Mouse (Mus musculus) midbrain, embryonic 12.5 days (tissue): ENCODE results near the gene Med13l. TPM values are rescaled to one million over a fixed set of nuclear protein-coding genes. Genes with fewer than 3 reads are reported as not detected.
"Not testable (repeated sequence)": the region's sequence is repeated elsewhere in the genome, so short reads cannot be mapped to it uniquely, and the experiment has no call there.

ENCODE experiments used
- ATAC-seq: fragments of 200-750 bp; cut with Nextera tagmentation; 2 replicates; pipeline ENCODE4 v1.8.0; 2017; ENCODE audit warnings: low read depth, moderate TSS enrichment, moderate library complexity; ENCODE audit not compliant: low FRiP score
- H3K27ac ChIP-seq: fragments of 300-500 bp; sonication (generic); replicated peaks from 2 replicates; pipeline ENCODE4 v1.5.1; 2016; ENCODE audit warnings: mild to moderate bottlenecking
- H3K27me3 ChIP-seq: fragments of 300-500 bp; sonication (generic); 2 replicates; pipeline ENCODE4 v1.6.1; 2016; ENCODE audit warnings: mild to moderate bottlenecking
- H3K36me3 ChIP-seq: fragments of 300-500 bp; sonication (generic); 2 replicates; pipeline ENCODE4 v1.6.1; 2016
- H3K4me1 ChIP-seq: fragments of 300-500 bp; sonication (generic); 2 replicates; pipeline ENCODE4 v1.6.1; 2016
- H3K4me2 ChIP-seq: fragments of 300-500 bp; sonication (generic); replicated peaks from 2 replicates; pipeline ENCODE4 v1.6.1; 2016; ENCODE audit warnings: mild to moderate bottlenecking, moderate library complexity
- H3K4me3 ChIP-seq: fragments of 300-500 bp; sonication (generic); 2 replicates; pipeline ENCODE4 v1.5.1; 2016; ENCODE audit warnings: mild to moderate bottlenecking
- H3K9ac ChIP-seq: fragments of 300-500 bp; sonication (generic); replicated peaks from 2 replicates; pipeline ENCODE4 v1.6.1; 2016; ENCODE audit warnings: mild to moderate bottlenecking, moderate library complexity
- H3K9me3 ChIP-seq: fragments of 300-500 bp; sonication (generic); 2 replicates; pipeline ENCODE4 v1.6.1; 2016; ENCODE audit warnings: mild to moderate bottlenecking
- WGBS: fragments of 180-500 bp; shearing (Covaris S2); methylation state at CpG from one replicate; pipeline ENCODE4 v1.1.7; 2016; 5-methylcytosine and 5-hydroxymethylcytosine counted together
- polyA plus RNA-seq: library from polyadenylated mRNA; unstranded; fragments of >200 nt; fragmentation: Nextera tagmentation; extraction: Ambion mirVana; gene quantifications from 2 replicates; pipeline ENCODE4 v1.2.1, GENCODE M21; 2016

Gene Med13l
- polyA plus RNA-seq, 1 experiment from 2014 or later, result 14.7 TPM

DNA sequence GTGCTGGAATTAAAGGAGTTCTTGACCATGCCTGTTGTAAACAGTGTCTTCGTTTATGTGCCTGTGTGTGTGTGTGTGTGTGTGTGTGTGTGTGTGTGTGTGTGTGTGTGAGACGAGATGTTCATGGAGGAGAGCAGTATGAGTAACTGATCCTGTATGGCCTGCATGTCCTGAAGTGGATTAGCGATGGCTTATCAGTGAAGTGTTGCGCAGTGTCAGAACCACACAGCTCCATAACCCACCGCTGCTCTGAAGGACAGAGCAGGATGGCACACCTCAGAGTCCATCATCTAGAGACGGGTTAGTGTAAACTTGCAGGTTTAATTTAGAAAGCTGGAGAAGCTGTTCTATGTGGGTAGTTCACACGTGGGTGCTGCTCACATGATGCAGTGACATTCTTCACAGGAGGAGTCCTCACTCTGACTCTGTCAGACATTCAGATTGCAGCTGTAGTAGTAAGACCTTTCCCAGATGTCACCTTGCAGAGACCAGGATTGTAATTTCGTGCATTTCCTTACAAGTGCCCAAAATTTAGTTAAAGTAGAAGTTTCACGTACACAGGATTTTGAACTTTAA lies 78.1 kb downstream of the Med13l start:
- WGBS, result 81% methylated on average over 9 of the region's 9 CpGs
- Histone ChIP-seq H3K9ac (no peak overlapping the region), H3K27me3 (no peaks in the 10 kb centered on the region), H3K36me3 (no peaks in the 10 kb centered on the region), H3K4me2 (no peak overlapping the region), H3K9me3 (no peaks in the 10 kb centered on the region), H3K27ac (no peak overlapping the region), H3K4me1 (peaks cover 30% of the 10 kb centered on the region), H3K4me3 (no peak overlapping the region)
- no peak for ATAC-seq

DNA sequence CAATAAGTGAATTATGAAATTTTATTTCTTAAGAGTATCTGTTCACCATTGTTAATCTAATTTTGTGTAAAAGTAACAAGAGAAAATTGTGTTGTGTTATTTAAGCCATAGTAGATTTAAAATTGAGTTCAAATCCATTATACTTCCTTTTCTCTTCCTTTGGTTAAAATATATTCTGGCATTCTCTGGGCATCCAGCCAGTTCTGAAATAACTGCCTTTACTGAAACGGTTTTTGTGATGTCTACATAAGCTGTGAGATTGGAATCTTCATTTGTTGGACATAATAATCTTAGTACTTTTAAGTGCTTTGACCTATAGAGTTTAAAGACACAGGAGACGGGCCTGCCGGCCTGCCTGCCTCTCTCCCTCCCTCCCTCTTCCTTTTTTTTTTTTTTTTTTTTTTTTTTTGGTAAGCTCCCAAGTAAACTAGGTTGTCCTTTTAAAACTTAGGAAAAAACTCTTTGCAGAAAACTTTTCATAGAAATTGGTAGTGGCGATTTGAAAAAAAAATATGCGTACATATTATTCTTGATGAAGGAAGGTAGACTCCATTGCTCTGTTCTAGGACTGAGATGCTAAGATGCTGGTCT lies 78.7 kb downstream of the Med13l start:
- Histone ChIP-seq H3K27ac (no peak overlapping the region), H3K27me3 (no peaks in the 10 kb centered on the region), H3K4me2 (no peak overlapping the region), H3K4me1 (peaks cover 30% of the 10 kb centered on the region), H3K36me3 (no peaks in the 10 kb centered on the region), H3K4me3 (no peak overlapping the region), H3K9me3 (no peaks in the 10 kb centered on the region), H3K9ac (no peak overlapping the region)
- ATAC-seq, result no peak
- WGBS, result 66% methylated on average over 5 of the region's 5 CpGs

DNA sequence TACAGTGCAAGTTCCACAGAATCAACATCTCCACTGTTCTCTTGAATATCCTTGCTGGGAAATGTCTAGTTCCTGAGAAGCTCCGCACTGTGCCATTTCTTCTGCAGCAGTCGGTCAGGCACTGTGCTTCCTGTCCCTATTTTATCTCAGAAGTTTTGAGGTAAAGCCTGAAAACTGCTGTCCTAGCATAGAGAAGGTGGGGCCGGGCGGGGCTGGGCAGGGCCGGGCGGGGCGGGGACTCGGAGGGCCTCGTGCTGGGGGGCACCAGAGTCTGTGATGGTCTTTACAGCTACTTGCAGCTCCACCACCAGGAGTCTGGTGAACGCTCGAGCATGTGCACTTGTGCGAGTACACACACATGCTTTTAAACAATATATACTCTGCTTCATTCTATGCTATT lies 83.6 kb downstream of the Med13l start:
- Histone ChIP-seq H3K27me3 (no peaks in the 10 kb centered on the region), H3K9me3 (no peaks in the 10 kb centered on the region), H3K4me3 (no peak overlapping the region), H3K27ac (no peak overlapping the region), H3K36me3 (no peaks in the 10 kb centered on the region), H3K4me1 (peaks cover 21% of the 10 kb centered on the region), H3K9ac (no peak overlapping the region), H3K4me2 (no peak overlapping the region)
- no peak for ATAC-seq
- 90% methylated on average over 12 of the region's 12 CpGs for WGBS

DNA sequence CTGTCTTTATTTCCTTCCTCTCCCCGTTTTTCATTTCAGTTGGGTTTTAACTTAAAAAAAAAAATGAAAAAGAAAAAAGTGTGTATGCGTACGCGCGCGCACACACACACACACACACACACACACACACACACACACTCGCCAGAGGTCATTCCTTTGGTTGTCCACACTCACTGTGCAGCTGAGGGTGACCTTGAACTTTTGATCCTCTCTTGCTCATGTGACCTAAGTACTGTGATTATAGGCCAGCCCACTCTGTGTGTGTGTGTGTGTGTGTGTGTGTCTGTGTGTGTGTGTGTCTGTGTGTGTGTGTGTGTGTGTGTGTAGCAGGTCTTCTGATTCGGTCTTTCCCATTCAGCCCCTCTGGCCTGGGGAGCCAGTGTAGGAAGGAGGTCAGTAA lies 84.0 kb downstream of the Med13l start:
- no peak for ATAC-seq
- peaks cover 21% of the 10 kb centered on the region for H3K4me1 ChIP-seq
- 92% methylated on average over 8 of the region's 8 CpGs for WGBS
- no peak overlapping the region for H3K4me2 ChIP-seq
- no peak overlapping the region for H3K27ac ChIP-seq
- no peaks in the 10 kb centered on the region for H3K36me3 ChIP-seq
- no peaks in the 10 kb centered on the region for H3K27me3 ChIP-seq
- H3K9ac ChIP-seq, result no peak overlapping the region
- no peak overlapping the region for H3K4me3 ChIP-seq
- H3K9me3 ChIP-seq, result no peaks in the 10 kb centered on the region

DNA sequence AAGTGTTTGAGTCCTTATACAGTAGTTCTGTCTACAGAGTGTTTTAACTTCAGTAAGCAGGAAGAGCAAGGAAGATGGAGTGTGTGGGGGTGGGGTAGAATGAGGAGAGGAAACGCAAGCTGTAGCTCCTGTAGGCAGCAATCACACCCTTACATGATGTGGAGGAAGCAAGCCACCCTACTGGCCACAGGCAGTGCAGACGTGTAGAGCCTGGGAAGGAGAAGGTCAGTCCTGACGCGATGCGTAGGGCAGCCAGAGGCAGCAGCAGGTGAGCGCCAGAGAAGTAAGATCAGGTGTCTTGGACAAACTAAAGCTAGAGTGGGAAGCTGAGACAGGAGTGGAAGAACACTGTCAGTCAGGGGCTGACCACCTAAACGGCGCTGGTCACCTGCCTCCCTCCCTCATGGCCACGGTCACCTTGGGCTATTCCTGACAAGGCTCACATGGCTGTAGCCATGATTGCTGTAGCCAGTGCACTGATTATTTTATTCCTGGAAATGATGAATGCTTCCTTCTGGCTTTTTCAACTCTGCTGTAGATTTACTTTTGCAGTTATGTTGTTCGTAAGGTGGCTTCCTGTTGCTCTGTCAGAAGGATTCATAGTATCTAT lies 84.8 kb downstream of the Med13l start:
- H3K4me2 ChIP-seq, result no peak overlapping the region
- no peaks in the 10 kb centered on the region for H3K9me3 ChIP-seq
- WGBS, result 90% methylated on average over 10 of the region's 10 CpGs
- no peak for ATAC-seq
- H3K36me3 ChIP-seq, result no peaks in the 10 kb centered on the region
- H3K27me3 ChIP-seq, result no peaks in the 10 kb centered on the region
- peaks cover 21% of the 10 kb centered on the region for H3K4me1 ChIP-seq
- no peak overlapping the region for H3K9ac ChIP-seq
- H3K27ac ChIP-seq, result no peak overlapping the region
- H3K4me3 ChIP-seq, result no peak overlapping the region

DNA sequence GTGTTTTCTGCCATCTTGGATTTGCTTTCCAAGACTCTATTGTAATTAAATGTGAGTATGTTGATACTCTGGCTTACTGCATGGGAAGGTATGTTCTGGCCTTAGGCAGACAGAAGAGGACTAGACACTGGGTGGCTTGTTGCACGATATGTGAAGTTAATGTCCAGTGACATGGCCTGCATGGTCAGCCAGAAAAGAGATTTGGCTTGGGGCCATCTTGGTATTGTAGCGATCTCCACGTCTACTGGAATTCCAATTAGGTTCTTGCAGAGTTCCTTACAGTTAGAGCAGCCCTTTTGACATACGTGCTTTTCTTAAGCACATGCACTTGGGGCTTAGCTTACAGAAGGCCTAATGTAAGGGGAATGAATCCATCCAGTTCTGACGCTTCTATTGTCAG lies 86.4 kb downstream of the Med13l start:
- WGBS, result 74% methylated on average over 5 of the region's 5 CpGs

DNA sequence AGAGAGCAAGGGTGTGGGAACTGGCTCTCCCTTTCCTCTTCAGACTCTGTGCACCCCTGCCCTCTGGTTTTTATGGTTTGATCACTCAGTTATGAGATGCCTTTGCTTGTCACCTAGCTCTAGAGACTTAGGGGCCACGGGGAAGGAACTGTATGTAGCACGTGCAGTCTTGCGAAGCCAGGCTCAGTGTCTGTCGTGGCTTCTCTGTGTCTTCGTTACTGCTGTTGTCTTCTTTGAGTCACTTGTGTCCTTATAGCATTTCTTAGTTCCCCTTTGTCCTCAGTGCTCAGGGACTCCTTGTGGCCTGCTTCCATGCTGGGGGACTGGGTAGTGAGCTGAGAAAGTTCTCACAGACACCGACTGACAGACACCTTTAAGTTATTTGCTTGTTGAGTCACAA lies 86.9 kb downstream of the Med13l start:
- H3K27me3 ChIP-seq, result no peaks in the 10 kb centered on the region
- H3K4me1 ChIP-seq, result peaks cover 21% of the 10 kb centered on the region
- no peak overlapping the region for H3K9ac ChIP-seq
- H3K4me2 ChIP-seq, result no peak overlapping the region
- ATAC-seq, result no peak
- no peak overlapping the region for H3K27ac ChIP-seq
- H3K9me3 ChIP-seq, result no peaks in the 10 kb centered on the region
- H3K4me3 ChIP-seq, result no peak overlapping the region
- 53% methylated on average over 6 of the region's 6 CpGs for whole genome bisulfite sequencing
- H3K36me3 ChIP-seq, result no peaks in the 10 kb centered on the region

More for the DNA sequence above, 86.4 kb downstream of the Med13l start:
- Histone ChIP-seq H3K27me3 (no peaks in the 10 kb centered on the region), H3K27ac (no peak overlapping the region), H3K4me2 (no peak overlapping the region), H3K9me3 (no peaks in the 10 kb centered on the region), H3K4me3 (no peak overlapping the region), H3K4me1 (peaks cover 21% of the 10 kb centered on the region), H3K9ac (no peak overlapping the region), H3K36me3 (no peaks in the 10 kb centered on the region)
- ATAC-seq, result no peak

DNA sequence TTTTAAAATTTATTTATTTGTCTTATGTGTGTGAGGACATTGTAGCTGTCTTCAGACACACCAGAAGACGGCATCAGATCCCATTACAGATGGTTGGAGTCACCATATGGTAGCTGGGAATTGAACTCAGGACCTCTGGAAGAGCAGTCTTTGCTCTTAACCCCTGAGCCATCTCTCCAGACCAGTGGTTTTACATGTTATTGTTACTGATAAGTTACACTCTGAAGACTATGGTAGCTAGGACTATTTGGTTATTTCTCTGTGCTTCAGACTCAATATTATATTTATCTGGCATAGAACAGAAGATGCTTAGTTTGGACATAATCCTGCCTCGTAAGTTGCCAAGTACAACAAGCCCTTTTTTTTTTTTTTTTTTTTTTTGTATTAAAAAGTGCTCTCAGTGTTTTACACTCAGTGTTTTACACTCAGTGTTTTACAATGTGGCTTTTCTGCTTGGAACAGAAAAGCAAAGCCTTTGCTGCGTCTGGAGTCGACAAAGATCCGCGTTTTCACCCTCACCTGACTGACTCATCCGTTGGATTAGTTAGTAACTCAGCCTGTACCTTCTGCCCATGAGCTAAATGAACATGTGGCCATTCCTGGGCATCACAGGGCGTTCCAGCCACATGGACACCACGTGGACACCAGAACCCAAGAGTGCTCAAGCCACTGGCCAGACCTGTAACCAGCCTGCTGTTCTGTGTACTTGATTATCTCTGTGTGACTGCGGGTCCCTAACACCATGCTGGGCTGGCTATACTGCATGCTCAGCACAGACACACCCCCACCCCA lies 88.9 kb downstream of the Med13l start:
- Histone ChIP-seq H3K27me3 (no peaks in the 10 kb centered on the region), H3K9me3 (no peaks in the 10 kb centered on the region), H3K27ac (no peak overlapping the region), H3K36me3 (no peaks in the 10 kb centered on the region), H3K9ac (no peak overlapping the region), H3K4me1 (peaks cover 13% of the 10 kb centered on the region), H3K4me2 (no peak overlapping the region), H3K4me3 (no peak overlapping the region)
- ATAC-seq, result no peak
- 87% methylated on average over 10 of the region's 10 CpGs for WGBS

DNA sequence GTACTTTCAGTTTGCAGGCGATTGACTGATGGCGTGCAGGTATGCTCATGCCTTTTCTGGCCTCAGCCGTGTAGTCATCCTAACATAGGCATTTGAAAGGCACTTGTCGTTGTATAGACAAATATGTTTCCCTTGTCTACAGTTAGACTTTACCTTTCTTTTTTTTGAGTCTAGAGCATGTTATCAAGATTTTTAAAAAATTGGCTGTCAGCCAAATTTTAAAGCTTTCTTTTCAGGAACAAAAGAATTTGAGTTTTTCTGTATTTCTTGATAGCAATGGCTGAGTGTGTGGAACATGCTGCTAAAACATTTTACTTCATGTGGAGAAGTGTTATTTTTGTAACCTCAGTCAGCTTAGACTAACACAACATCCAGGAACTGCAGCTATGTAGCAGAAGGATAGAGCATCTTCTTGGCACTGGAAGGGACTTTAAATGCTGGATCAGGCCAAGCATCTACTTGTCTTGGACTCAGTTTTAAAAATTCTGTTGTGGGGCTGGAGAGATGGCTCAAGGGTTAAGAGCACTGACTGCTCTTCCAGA lies 89.6 kb downstream of the Med13l start:
- H3K27me3 ChIP-seq, result no peaks in the 10 kb centered on the region
- H3K4me3 ChIP-seq, result no peak overlapping the region
- 90% methylated on average over 4 of the region's 4 CpGs for WGBS
- no peaks in the 10 kb centered on the region for H3K36me3 ChIP-seq
- no peaks in the 10 kb centered on the region for H3K9me3 ChIP-seq
- H3K4me2 ChIP-seq, result no peak overlapping the region
- H3K27ac ChIP-seq, result no peak overlapping the region
- ATAC-seq, result no peak
- peaks cover 17% of the 10 kb centered on the region for H3K4me1 ChIP-seq
- no peak overlapping the region for H3K9ac ChIP-seq

DNA sequence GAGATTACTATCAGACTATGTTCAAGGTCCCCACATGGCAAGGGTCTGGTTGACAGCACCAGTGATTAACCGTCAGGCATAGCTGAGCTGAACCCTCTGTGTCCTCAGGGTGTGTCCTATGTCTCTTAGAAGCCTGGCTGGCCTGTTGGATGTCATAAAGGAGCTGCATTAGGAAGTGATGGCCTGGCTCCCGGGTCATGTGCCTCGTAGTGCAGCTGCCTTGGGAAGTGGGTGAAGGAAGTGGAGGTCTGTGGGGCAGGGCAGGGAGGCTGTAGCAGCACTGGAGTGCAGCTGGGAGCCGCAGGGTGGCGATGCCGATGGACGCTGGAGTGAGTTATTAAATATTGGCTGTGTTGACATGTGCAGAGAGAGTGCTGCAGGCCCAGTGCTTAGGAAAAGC lies 90.3 kb downstream of the Med13l start:
- no peak overlapping the region for H3K9ac ChIP-seq
- H3K36me3 ChIP-seq, result no peaks in the 10 kb centered on the region
- no peak overlapping the region for H3K27ac ChIP-seq
- H3K4me2 ChIP-seq, result no peak overlapping the region
- no peak for ATAC-seq
- peaks cover 17% of the 10 kb centered on the region for H3K4me1 ChIP-seq
- H3K27me3 ChIP-seq, result peaks cover 3% of the 10 kb centered on the region; the same call in 1 of the 2 replicates
- WGBS, result 85% methylated on average over 7 of the region's 7 CpGs
- no peaks in the 10 kb centered on the region for H3K9me3 ChIP-seq
- no peak overlapping the region for H3K4me3 ChIP-seq

DNA sequence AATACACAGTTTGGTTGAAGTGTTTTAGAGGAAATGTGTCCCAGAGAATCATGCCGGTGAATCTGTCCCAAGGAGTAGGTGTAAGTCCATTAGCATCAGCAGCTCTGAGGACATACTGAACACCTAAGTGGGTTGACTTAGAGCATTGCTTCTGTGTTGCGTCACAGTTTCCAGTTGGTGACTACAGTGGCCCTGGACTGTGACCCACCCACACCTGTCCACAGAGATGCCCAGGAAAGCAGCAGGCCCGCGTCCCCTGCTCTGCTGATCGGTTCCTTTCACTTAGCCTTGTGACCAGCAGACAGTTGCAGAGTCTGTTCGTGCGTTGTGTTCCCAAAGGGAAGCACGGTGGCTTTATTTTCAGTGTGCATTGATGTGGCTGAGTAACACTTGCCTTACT lies 92.1 kb downstream of the Med13l start:
- Histone ChIP-seq H3K27me3 (peaks cover 5% of the 10 kb centered on the region; the same call in 1 of the 2 replicates), H3K4me3 (no peak overlapping the region), H3K4me2 (no peak overlapping the region), H3K36me3 (no peaks in the 10 kb centered on the region), H3K9me3 (no peaks in the 10 kb centered on the region), H3K4me1 (peaks cover 9% of the 10 kb centered on the region), H3K27ac (no peak overlapping the region), H3K9ac (no peak overlapping the region)
- WGBS, result 89% methylated on average over 8 of the region's 8 CpGs
- ATAC-seq, result no peak

DNA sequence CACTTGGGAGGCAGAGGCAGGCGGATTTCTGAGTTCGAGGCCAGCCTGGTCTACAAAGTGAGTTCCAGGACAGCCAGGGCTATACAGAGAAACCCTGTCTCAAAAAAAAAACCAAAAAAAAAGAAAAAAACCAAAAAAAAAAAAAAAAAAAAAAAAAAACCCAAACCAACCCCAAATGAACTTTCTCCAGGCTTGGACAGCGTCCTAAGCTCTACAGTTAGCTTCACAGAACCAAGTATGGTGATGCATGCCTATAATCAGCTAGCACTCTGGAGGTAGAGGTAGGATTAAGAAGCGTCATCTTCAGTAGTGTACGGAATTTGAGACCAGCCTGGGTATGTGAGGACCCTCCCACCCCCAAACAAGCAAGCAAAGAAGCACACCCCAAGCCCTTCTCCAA lies 92.6 kb downstream of the Med13l start:
- 84% methylated on average over 5 of the region's 5 CpGs for WGBS
- H3K9me3 ChIP-seq, H3K4me1 ChIP-seq, H3K9ac ChIP-seq, H3K27ac ChIP-seq, ATAC-seq, H3K36me3 ChIP-seq, H3K4me3 ChIP-seq, H3K4me2 ChIP-seq, H3K27me3 ChIP-seq: not testable (repeated sequence)
